Mouse (Mus musculus) ovary, postnatal 14 days (tissue): ENCODE measurements around the gene Exosc10.

Source experiments
- DNase-seq: peaks from one replicate; pipeline ENCODE4 v3.0.0; 2022; ENCODE audit warnings: low spot score

Gene Exosc10

GRCm38 (mm10) chr4:148609805-148610204 lies 51.6 kb downstream of the Exosc10 start:
- DNase-seq: no peak

GRCm38 (mm10) chr4:148610631-148611364 lies 52.6 kb downstream of the Exosc10 start:
- no peak for DNase-seq

GRCm38 (mm10) chr4:148612557-148612956 lies 54.3 kb downstream of the Exosc10 start:
- DNase-seq: no peak

GRCm38 (mm10) chr4:148613738-148614137 lies 55.5 kb downstream of the Exosc10 start:
- no peak for DNase-seq

GRCm38 (mm10) chr4:148619805-148620204 lies 61.6 kb downstream of the Exosc10 start:
- DNase-seq: no peak

- DNase-seq: no peak
Observed at GRCm38 (mm10) chr4:148620718-148621117, 62.5 kb downstream of the Exosc10 start.

- DNase-seq: no peak
Observed at GRCm38 (mm10) chr4:148622485-148622884, 64.3 kb downstream of the Exosc10 start.

GRCm38 (mm10) chr4:148623609-148624008 lies 65.4 kb downstream of the Exosc10 start:
- DNase-seq: no peak

GRCm38 (mm10) chr4:148625010-148625409 lies 66.8 kb downstream of the Exosc10 start:
- no peak for DNase-seq

- DNase-seq: peak; percentile 27
Observed at GRCm38 (mm10) chr4:148625756-148626622, 67.8 kb downstream of the Exosc10 start.

- DNase-seq: peak; percentile 96
Observed at GRCm38 (mm10) chr4:148626623-148627185, 68.5 kb downstream of the Exosc10 start, which contains the start of gene Tardbp. TSS of gene Tardbp (minus strand) at chr4:148627019.

GRCm38 (mm10) chr4:148627246-148627645 lies 69.0 kb downstream of the Exosc10 start:
- DNase-seq: no peak
